Mouse (Mus musculus): ENCODE measurements around the gene Zfp646.
A peak's percentile ranks its signal among the peaks of the same experiment; 100 is the strongest.

GRCm38 (mm10) chr7:127841340-127842000 is 34.6 kb upstream of the Zfp646 start:
- TF ChIP-seq POLR2A (IDR thresholded peaks at IDR 0.05; ENCODE audit: extremely low read depth, insufficient read depth, low read length) (peak; percentile 61; the same call in 1 of the 2 replicates), CTCF (IDR thresholded peaks at IDR 0.05; ENCODE audit: low read depth, low read length) (no peak)
